Mouse (Mus musculus) layer of hippocampus, postnatal 14 days (tissue): ENCODE data around the gene Sez6l2. TPM values are rescaled to one million over a fixed set of nuclear protein-coding genes. Genes with fewer than 3 reads are reported as not detected.
"Not testable (repeated sequence)": the region's sequence is repeated elsewhere in the genome, so short reads cannot be mapped to it uniquely, and the experiment has no call there.

Experiments
- DNase-seq, 2 experiments: peaks; one replicate each; pipeline ENCODE4 v3.0.0; 2021 to 2022; ENCODE audit warnings: low spot score in 2 of 2, mixed read lengths in 1 of 2
- long read RNA-seq, 2 experiments: library from polyadenylated mRNA; stranded (forward); transcript quantifications; one replicate each; pipeline ENCODE4 v2.0.0; 2021
- total RNA-seq, 2 experiments: library from RNA; stranded (reverse); gene quantifications; 2 replicates each; pipeline ENCODE4 v1.2.3; 2021

The Sez6l2 gene
- total RNA-seq: 100 to 1,000 TPM; 316 to 335 TPM
- long read RNA-seq, experiment 1, transcript Sez6l2-202 (18 exons, 3,595 nt): major isoform, 14 of 105 reads
- long read RNA-seq, experiment 1, transcript Sez6l2-203 (17 exons, 3,732 nt): minor isoform, 13 of 105 reads
- long read RNA-seq, experiment 1, partial matches to known transcripts: 71 of 105 reads
- long read RNA-seq, experiment 1, other reads (novel, unspliced or antisense): 7 of 105 reads
- long read RNA-seq, experiment 2, transcript Sez6l2-202 (18 exons, 3,595 nt): minor isoform, 15 of 154 reads
- long read RNA-seq, experiment 2, transcript Sez6l2-203 (17 exons, 3,732 nt): major isoform, 20 of 154 reads
- long read RNA-seq, experiment 2, transcript Sez6l2-201 (18 exons, 2,852 nt): minor isoform, 6 of 154 reads
- long read RNA-seq, experiment 2, partial matches to known transcripts: 97 of 154 reads
- long read RNA-seq, experiment 2, other reads (novel, unspliced or antisense): 16 of 154 reads

GRCm38 (mm10) chr7:126949793-126950646 lies at the start of gene Sez6l2:
TSS of gene Sez6l2 (plus strand) at chr7:126950563.
- DNase-seq: peak; percentile 80 to 83

GRCm38 (mm10) chr7:126905590-126905989 lies 44.8 kb upstream of the Sez6l2 start:
- no peak for DNase-seq

- DNase-seq: no peak
These were observed 35.5 kb upstream of the Sez6l2 start for GRCm38 (mm10) chr7:126914844-126915243.

- DNase-seq: not testable (repeated sequence)
These were observed 32.0 kb upstream of the Sez6l2 start for GRCm38 (mm10) chr7:126918356-126918755.

- no peak for DNase-seq
These were observed 30.4 kb upstream of the Sez6l2 start for GRCm38 (mm10) chr7:126919973-126920372.

GRCm38 (mm10) chr7:126921563-126921962 lies 28.8 kb upstream of the Sez6l2 start:
- DNase-seq: no peak

- DNase-seq: peak in 1 of 2 experiments; percentile 27
These were observed 27.7 kb upstream of the Sez6l2 start, which contains the start of gene Tmem219 for GRCm38 (mm10) chr7:126922624-126923060. TSS of gene Tmem219 (minus strand) at chr7:126922917.

- no peak for DNase-seq
These were observed 26.4 kb upstream of the Sez6l2 start for GRCm38 (mm10) chr7:126923999-126924398.

- DNase-seq: no peak
These were observed 24.1 kb upstream of the Sez6l2 start for GRCm38 (mm10) chr7:126926299-126926698.

- DNase-seq: peak; percentile 88 to 91
These were observed 21.9 kb upstream of the Sez6l2 start, which contains the start of gene Kctd13 for GRCm38 (mm10) chr7:126928384-126929037. TSS of gene Kctd13 (plus strand) at chr7:126928879.

GRCm38 (mm10) chr7:126929046-126929445 lies 21.3 kb upstream of the Sez6l2 start:
- DNase-seq: no peak

GRCm38 (mm10) chr7:126932652-126933051 lies 17.7 kb upstream of the Sez6l2 start:
- DNase-seq: no peak

- DNase-seq: no peak
These were observed 9.2 kb upstream of the Sez6l2 start for GRCm38 (mm10) chr7:126941171-126941570.

- DNase-seq: no peak
These were observed 8.6 kb upstream of the Sez6l2 start for GRCm38 (mm10) chr7:126941801-126942200.

- DNase-seq: no peak
These were observed 3.8 kb upstream of the Sez6l2 start for GRCm38 (mm10) chr7:126946530-126946929.

- DNase-seq: no peak
These were observed 1.7 kb upstream of the Sez6l2 start for GRCm38 (mm10) chr7:126948626-126949025.

- peak in 1 of 2 experiments; percentile 62 for DNase-seq
These were observed 965 bp upstream of the Sez6l2 start, which contains the start of gene Asphd1 for GRCm38 (mm10) chr7:126949403-126949792. TSS of gene Asphd1 (minus strand) at chr7:126949582.

GRCm38 (mm10) chr7:126950647-126951615 lies 568 bp downstream of the Sez6l2 start:
- no peak for DNase-seq

- no peak for DNase-seq
These were observed 1.4 kb downstream of the Sez6l2 start for GRCm38 (mm10) chr7:126951741-126952140.

GRCm38 (mm10) chr7:126952646-126953045 lies 2.3 kb downstream of the Sez6l2 start:
- DNase-seq: no peak
